Mouse (Mus musculus): Measurements from ENCODE around the gene Unc5c.

DNA sequence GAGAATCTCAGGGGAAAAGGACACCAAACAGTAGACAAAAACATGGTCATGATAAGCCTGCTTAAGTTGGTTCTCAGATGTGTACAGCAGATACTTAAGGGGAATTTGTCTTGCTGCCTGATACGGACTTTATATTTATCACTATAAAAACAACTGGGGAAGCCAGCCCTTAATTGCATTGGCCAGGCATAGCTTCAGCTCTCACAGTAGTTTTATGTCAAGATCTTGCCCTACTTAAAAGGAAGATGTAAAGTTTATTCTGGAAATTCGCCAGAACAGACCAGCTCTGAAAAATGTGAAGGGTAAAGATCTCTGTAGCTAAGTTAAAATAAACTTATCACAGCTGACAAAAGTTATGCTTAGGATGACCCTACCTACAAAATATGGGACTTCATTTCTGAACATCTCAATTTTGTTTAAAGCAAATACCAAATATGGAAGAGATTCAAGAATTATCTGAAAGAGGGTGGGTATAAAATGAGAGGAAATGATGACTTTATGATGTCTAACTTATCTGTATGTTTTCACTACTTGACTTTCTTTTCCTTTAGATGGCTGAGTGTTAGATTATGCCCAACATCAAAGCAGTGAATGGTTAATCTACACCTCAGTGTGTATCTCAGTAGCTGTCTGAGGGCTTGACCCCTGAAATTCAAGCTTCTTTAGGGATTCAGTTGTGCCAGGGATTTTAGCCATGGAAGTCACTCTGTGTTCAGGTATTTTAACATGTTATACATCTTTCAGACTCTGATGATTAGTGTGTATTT, 18.8 kb downstream of the Unc5c start:
- TF ChIP-seq POLR2A (IDR thresholded peaks at IDR 0.05; ENCODE audit: borderline replicate concordance, low read depth, low read length) (no peak), CTCF (IDR thresholded peaks at IDR 0.05; ENCODE audit: low read depth, low read length) (no peak)

Data from bone marrow macrophage, adult 2 months (primary cell).